Mouse (Mus musculus): ENCODE measurements around the gene Vps37d.
A peak's percentile ranks its signal among the peaks of the same experiment; 100 is the strongest.
"Not testable (repeated sequence)": the region's sequence is repeated elsewhere in the genome, so short reads cannot be mapped to it uniquely, and the experiment has no call there.

The Vps37d gene

DNA sequence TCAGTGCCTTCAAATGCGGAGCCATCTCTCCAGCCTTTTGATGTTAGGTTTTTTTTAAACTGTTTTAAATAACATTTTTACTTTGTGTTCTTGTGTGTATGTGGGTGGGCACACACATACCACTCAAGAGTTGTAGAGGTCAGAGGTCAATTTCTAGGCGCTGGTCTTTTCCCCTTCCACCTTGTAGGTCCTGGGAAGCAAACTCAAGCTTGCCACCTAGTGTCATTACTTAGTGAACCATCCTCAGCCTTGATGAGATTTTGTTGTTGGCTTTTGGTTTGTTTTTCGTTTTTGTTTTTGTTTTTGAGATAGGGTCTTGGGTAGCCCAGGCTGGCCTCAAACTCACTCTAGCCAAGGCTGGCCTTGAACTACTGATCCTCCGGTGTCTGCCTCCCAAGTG lies 2.4 kb downstream of the Vps37d start:
- DNase-seq (ENCODE audit: low read depth, low spot score): no peak

DNA sequence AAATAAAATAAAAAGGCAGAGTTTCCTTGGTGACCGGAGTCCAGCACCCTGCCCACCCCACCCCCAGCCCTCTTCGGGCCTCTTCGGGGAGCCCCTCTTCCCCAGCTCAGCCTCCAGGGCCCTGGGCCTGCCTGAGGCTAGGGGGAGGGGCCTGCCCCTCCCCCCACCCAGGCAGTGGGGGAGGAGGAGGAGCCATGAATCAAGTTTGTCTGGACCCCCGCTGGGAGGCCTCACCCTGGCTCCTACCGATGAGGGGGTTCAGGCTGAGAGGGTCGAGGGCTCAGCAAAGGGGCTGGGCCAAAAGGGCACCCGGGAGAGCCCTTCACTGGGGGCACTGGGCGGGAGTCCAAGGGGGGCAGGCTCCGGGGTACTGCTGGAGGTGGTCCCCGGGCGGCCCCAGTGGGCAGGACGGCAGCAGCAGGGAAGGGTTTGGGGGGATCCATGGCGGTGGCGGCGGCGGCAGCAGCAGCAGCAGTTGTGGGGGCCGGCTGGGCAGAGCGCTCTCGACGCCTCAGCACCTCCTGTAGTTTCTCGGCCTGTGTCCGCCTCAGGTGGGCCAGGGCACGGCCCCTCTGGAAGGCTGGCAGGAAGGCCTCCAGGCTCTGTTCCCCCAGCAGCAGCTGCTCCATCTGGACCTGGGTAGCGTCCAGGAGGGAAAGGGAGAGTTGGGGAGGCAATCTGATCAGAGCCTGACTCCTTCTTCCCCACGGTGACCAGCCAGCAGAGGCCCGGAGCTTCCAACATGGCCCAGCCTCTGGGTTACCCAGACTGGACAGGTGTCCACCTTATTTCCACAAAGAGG lies 4.5 kb downstream of the Vps37d start:
- DNase-seq (ENCODE audit: low read depth, low spot score): no peak

DNA sequence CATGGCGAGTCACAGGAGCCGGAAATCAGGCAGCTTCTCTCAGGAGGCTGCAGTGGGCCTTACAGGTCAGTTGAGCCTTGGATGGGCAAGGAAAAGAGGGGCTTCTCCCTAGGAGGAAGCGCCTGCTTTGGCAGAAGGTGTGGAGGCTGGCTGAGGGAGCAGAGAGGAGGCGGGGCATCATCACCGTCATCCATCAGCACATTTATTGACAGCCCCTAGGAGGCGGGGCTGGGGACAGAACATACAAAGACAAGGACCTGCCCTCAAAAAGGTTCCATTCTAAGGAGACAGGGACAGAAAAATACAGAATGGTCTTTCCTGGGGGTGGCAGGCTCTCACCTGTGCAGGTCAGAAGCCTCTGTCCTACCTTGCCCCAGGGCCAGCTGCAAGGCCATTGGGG lies 5.3 kb downstream of the Vps37d start:
- no peak for DNase-seq (ENCODE audit: low read depth, low spot score)

DNA sequence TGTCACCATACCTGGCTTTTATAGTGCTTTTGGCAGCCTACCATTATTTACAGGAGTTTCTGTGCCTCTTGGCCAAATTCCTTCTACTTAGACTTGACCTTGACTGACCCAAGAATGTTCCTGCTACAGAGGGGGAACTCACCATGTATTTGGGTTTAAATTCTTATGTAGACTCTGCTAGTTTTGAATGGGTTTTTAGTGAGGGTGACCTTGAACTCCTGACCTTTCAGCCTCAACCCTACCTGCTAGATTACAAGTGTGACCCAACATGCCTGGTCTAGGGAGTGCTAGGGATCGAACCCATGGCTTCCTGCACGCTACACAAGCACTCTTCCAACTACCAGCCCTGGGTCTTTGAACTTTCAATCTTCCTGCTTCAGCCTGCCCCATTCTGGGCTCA lies 6.0 kb downstream of the Vps37d start:
- DNase-seq (ENCODE audit: low read depth, low spot score): no peak

DNA sequence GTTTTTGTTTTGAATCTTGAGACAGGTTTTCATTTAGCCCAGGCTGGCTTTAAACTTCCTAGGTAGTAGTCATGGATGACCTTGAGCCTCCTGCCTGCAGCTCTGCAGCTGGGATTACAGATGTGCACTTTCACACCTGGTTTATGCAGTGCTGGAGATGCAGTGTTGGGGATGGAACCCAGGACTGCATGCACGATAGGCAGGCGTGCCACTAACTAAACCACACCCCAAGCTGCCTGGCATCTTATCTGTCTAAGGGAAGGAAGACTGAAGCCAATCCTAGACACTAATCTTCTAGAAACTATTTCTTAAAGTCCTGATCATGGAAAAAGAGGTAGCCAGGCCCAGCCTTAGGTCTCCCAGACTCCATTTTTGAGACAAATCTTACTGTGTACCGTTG lies 7.6 kb downstream of the Vps37d start:
- DNase-seq (ENCODE audit: low read depth, low spot score): no peak

DNA sequence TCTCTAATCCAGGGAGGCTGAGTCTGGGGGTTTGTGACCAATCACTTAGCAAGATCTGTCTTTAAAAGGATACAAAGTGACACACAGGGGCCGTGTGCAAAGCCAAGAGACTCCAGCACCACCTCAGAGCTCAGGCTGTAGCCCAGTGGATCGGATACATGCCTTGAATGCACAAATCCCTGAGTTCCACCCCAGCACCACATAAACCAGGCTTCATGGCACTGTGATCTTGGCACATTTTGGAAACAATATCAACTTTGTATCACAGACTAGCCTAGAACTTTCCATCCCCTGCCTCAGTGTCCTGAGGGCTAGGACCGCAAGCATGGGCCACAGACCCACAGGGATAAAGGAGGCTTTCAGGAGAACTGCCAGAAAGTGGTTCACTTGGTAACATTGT lies 12.1 kb downstream of the Vps37d start:
- DNase-seq (ENCODE audit: low read depth, low spot score): no peak

DNA sequence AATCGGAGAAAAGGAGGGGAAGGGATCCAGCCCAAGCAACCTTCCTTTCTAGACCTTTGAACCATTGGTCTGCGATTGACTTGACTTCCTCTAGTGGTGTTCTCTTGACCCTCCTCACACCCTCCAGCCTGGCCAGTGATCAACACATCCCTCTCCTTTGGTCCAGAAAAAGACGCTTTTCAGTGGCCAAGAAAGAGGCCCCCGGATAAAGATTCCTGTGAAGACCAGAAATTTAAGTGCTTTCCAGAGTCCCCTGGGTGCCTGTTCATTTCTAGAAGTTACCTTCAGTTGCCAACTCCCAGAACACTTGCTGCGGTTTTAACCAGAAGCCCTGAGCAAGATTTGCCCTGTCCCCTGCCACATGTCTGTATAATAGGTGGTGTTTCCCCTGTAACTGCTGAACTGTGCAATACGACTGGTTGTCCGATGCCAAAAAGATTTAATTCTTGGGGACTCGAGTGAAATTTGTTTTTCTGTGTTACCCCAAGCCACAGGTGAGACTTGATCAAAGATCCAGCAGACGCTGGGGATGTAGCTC lies 13.1 kb downstream of the Vps37d start, which contains the start of gene Bud23:
TSS of gene Bud23 (minus strand) at position 51 of the 538 bp plus-strand sequence.
- DNase-seq (ENCODE audit: low read depth, low spot score): not testable (repeated sequence)

DNA sequence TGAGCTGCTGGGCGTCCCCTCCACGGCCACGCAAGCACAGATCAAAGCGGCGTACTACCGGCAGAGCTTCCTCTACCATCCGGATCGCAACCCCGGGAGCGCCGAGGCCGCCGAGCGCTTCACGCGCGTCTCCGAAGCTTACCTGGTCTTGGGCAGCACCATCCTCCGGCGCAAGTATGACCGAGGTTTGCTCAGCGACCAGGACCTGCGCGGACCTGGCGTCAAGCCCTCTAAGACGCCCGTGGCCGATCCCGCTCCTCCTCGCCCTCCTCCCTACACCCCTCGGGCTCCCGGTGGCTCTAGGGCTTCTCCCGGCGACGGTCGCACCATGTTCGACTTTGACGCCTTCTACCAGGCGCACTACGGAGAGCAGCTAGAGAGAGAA lies 13.7 kb downstream of the Vps37d start:
- no peak for DNase-seq (ENCODE audit: low read depth, low spot score)

DNA sequence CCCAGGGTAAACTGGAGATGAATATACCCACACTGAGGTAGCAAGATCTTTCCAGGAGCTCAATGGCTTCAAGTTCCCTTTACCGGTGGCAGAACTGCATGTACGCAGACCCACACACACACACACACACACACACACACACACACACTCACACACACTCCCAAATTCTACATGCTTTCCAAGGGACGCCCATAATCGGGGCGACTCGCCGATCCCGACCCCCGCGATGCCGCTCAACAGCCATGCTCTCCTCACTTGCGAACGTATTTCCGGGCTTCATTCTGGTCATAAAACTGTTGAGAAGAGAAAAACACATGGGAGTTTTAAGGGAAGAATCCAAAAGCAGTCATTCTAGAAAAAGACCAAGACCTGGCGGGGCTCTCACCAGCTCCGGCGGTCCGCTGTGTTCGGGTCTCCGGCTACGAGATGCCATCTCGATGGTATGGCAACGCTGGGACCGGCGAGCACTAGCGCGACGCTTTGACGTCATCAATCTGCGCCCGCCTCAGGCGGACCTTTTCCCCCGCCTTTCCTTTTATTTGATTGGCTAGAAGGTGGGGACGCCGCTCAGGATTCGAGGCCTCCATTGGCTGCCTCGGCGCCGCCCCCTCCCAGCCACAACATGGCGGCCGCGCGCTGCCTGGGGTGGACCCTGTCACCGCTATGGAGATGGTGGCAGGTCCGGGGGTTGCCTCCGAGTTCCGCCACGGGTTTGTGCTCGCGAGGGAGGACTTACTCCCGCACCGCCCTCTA lies 14.3 kb downstream of the Vps37d start, which contains the start of gene Dnajc30:
TSS of gene Dnajc30 (plus strand) at position 574 of the 753 bp plus-strand sequence.
- peak; percentile 97 for DNase-seq (ENCODE audit: low read depth, low spot score)

DNA sequence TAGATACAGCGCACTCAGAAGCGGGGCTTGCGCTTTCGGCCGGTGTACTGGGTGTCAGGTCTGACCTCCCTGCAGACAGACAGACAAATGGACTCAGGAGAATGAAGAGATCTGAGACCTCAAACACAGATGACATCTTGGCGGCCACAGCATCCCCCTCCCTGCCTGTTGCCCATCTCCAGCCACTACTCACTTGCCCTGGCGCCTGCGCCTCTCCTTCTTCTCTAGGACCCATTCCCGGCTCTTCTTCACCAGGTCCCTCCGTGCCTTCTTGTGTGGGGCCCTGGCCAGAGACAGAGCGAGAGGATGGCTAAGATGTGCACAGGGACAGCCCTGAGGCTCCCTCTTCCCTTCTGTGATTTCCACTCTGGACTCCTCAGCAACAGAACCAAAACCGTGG lies 24.7 kb downstream of the Vps37d start:
- DNase-seq (ENCODE audit: low read depth, low spot score): no peak

DNA sequence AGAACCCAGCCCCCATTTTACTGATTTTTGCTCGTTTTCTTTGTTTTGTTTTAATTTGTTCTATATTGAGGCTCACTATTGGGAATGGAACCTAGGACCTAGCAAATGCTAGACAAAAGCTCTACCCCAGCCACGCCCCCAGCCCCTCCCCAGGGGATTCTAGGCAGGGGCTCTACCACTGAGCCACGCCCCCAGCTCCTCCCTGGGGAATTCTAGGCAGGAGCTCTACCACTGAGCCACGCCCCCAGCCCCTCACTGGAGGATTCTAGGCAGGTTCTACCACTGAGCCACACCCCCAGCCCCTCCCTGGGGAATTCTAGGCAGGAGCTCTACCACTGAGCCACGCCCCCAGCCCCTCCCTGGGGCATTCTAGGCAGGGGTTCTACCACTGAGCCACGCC lies 28.8 kb downstream of the Vps37d start:
- DNase-seq (ENCODE audit: low read depth, low spot score): not testable (repeated sequence)

DNA sequence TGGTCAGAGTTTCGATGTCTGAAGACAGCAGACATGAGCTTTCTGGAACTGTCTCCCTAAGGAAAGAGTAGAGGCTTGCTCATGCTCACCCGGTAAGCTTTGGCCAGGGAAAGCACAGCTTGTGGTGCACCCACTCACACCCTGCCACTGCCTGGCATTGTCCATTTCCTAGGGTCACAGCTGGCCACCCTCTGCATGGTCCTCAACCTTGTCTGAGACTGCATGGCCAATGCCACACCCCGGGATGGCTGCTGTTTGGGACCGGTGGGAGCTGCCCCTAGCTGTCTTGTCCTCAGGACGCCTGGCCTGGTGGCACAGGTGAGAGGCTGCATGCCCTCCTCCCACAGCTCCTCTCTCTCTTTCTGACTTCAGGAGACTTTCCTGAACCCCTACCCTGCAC lies 29.5 kb downstream of the Vps37d start:
- DNase-seq (ENCODE audit: low read depth, low spot score): no peak

DNA sequence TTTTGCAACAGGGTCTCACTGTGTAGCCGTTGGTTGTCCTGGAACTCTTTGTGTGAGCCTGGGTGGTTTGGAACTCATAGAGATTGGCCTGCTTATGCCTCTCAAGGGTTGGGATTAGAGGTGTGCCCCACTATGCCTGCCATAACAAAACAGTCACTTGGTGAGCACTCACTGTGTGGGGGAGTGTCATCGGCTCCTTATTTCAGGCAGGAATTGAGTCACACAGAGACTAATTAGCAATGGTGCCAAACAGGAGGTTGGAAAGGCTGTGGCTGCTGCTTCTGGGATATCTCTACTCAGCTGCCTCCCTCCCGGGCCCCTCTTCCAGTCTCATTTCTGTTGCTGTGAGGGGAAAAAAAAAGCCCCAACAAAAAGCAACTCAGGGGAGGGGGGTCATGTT lies 33.5 kb downstream of the Vps37d start:
- no peak for DNase-seq (ENCODE audit: low read depth, low spot score)

DNA sequence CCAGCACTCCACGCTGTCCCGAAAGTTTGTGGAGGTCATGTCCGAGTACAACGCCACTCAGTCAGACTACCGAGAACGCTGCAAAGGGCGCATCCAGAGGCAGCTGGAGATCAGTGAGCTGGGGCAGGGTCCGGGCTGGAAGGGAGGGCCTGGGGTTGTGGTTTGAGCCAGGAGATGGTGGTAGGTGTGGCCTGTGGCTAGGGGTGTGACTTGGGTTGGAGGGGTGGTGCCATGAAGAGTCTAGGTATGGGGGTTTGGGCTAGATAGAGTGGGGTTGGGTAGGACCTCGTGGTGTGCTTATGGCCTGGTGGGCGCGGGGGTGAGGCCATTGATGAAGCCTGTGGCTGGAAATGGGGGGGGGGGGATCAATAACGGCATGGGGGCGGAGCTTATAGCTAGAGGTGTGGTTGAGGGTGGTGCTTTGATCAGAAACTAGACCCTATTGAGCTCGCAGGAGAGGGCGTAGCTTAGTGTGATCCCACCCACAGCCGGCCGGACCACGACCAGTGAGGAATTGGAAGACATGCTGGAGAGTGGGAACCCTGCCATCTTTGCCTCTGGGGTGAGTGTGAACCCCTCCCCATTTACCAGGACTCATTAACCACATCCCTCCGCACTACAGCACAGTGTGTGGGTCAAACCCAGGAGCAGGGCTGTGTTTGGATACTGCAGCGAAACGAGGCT lies 35.8 kb downstream of the Vps37d start:
- no peak for DNase-seq (ENCODE audit: low read depth, low spot score)

DNA sequence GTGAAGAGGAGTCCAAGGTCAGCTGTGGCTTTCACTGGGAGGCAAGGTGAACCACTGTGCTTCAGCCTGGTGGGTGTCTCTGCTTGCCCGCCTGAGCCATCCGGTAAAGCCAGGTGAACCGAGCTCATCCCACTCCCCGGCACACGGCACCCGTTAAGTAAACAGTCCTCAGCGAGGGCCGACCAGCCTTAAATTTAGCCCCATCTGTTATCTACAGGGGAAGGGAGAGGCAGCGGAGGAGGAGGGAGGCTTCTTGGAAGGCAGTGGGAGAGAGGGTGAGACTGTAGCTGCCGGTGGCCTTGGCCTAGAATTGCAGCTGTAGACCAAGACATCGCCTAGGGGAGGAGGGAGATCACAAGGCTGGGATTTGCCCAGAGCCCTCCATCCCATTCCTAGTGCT lies 37.3 kb downstream of the Vps37d start:
- no peak for DNase-seq (ENCODE audit: low read depth, low spot score)

DNA sequence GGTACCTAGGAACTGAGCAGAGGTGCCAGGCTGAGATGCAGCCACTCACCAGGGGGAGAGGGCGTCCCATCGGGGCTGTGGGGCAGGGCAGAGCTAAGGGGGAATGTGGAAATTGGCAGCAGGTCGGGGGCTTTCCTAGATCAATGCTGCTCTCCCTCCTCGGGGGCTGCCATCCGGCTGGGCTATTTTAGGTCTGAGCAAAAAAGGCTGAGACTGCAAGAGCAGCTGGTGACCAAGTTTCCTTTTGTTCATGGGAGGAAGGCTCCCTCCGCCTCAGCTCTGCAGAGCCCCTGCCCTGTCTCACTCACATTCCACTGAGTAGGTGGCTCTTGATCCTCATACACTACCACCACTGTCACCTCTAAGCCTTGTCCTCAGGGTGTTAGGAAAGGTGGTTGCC lies 38.0 kb downstream of the Vps37d start:
- no peak for DNase-seq (ENCODE audit: low read depth, low spot score)

DNA sequence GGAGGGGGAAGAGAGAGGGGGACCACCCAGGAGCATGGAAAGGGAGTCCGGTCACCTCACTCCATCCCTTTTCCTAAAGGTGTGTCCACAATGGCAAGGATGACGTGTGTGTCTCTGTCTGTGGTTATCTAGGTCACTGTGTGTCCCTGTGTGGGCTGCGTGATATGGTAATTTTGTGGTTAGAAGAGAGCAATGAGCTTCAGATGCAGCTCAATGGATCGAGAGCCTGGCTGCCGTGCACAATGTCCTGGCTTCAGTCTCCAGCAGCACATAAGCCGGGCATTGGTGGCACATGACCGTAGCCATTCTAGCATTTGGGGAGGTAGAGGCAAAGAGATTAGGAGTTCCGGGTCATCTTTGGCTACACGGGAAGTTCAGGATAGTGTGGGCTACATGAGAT lies 38.5 kb downstream of the Vps37d start:
- DNase-seq (ENCODE audit: low read depth, low spot score): no peak

DNA sequence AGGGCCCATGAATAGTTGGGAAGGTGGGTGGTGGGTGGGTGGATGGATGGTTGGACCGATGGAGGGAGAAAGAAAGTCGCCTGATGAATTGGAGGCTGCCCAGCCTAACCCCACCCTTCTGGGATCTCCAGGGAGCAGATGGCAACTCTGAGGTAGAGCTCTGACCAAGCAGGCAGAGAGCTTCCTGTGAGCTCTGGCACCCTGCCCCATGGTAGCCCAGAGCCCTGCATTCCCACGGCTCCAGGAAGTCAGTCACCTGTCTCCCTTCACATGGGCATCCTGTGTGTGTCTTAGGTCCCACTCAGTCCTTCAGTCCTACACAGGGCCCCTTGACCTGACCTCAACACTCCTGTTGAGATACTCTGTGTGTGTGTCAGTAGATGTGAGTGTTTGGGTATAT lies 40.1 kb downstream of the Vps37d start:
- no peak for DNase-seq (ENCODE audit: low read depth, low spot score)

DNA sequence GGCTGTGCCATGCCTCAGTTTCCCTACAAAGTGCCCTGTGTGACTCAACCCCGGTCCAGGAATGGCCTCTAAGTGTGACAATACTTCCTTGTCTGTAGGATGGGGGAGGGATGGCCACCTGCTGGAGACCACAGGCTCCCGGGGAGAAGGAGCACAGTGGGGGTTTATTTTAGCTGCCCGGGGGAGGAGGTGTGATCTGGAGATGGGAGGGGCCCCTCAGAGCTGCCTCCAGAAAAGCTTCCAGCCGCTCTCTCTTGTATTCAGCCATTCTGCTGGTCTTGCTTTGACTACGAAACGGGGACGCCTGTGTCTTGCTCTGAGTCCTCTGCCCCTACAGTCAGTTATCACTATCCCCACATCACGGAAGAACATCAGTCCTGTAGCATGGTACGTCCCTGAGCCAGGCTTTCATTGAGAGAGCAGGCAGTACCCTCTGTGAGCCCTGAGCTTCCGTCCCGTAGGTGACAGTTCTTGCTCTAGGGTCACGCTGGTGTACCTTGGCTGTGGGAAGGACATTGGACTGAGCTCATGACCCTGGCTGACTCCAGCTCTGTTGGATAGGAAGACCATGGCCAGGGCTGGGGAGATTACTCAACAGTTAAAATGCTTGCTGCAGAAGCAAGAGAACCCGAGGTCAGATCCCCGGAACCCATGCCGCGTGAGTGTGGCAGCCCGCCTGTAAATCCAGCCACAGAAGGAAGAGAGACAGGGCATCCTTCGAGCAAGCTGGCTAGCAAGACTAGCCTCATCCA lies 42.3 kb downstream of the Vps37d start:
- DNase-seq (ENCODE audit: low read depth, low spot score): no peak

DNA sequence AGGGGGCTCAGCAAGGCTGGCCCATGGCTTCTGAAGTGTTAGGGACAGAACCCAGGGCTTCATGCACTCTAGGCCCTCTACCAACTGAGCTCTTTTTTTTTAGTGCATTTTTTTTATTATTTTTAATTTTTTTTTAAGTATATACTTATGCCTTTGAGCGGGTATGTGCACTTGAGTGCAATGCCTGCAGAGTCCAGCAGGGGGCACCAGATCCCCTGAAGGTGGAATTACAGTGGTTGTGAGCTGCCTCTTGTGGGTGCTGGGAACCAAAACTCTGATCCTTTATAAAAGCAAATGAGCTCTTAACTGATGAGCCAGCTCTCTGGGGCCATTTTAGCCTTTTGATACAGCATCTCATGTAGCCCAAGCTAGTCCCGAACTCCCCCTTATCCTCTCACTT lies 43.5 kb downstream of the Vps37d start:
- no peak for DNase-seq (ENCODE audit: low read depth, low spot score)

DNA sequence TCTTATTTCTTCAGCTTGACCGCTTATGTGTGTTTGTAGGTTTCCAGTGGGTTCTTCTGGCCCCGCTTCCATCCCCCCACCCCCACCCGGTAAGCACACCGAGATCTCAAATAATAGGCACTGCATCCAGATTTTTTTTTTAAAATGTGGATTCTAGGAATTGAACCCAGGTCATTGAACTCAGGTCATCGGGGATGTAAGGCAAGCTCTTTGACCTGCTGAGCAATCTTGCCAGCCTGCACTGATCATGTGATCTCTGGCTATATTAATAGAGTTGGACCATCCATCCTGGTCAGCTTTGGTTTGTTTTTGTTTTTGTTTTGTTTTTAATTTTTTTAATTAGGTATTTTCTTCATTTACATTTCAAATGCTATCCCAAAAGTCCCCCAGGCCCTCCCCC lies 45.5 kb downstream of the Vps37d start:
- no peak for DNase-seq (ENCODE audit: low read depth, low spot score)

All from retina, postnatal 7 days (tissue).